Mouse (Mus musculus): ENCODE data around the gene Fkbpl. TPM values are rescaled to one million over a fixed set of nuclear protein-coding genes. Genes with fewer than 3 reads are reported as not detected.

Gene Fkbpl
- polyA plus RNA-seq, 1 experiment from 2014 or later = 11.5 TPM

DNA sequence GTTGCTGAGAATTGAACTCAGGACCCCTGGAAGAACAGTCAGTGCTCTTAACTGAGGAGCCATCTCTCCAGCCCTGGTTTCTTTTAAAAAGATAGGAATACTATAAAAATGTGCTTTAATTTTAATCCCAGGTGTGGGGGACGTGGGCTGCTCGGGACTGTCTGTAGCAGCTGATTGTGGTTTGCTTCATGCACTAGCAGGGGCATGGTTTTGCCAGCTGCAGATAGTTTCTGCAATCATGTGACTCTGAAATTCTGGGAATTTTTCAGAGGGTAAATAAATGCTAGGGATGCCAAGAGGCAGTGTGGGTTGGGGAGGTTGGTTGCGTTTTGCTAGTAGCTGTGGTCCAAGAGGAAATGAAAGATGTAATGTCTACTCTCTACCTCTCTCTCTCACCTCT is 2.6 kb upstream of the Fkbpl start:
- Histone ChIP-seq H3K27me3 (ENCODE audit: control insufficient read depth, insufficient read depth, low read length) (no peaks in the 10 kb centered on the region), H3K4me1 (ENCODE audit: control insufficient read depth, insufficient read depth, low read length) (peaks cover 12% of the 10 kb centered on the region), H3K36me3 (ENCODE audit: control insufficient read depth, insufficient read depth, low read length) (no peaks in the 10 kb centered on the region), H3K4me3 (ENCODE audit: low read depth, low read length) (no peak overlapping the region), H3K4me2 (ENCODE audit: low read depth, low read length) (no peak overlapping the region), H3K9me3 (ENCODE audit: control insufficient read depth, low read length) (no peaks in the 10 kb centered on the region), H3K9ac (replicated peaks; ENCODE audit: low read depth, low read length) (no peak overlapping the region), H3K27ac (ENCODE audit: low read depth, low read length) (no peak overlapping the region)
- WGBS = 94% methylated on average over 3 of the region's 3 CpGs
- no peak for ATAC-seq (ENCODE audit: low read depth)

DNA sequence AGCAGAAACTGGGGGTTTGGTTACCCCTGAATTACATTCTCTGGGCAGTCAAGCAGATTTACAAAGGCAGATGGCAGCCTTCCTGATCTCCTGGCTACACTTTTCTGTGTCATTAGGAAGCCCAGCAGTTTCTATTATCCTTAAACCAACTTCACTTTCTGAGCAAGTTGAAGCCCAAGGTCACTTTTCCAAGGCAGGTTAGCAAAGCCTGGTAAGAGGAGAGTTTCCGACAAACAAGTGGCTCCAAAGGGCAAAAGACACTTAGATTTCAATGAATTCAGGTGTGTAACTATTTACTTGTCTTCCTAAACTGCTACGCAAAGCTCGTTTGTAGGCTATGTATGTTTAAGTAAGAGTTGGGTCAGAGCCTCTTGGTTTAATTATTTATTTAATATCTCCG is 1.2 kb upstream of the Fkbpl start:
- WGBS = 95% methylated on average over 4 of the region's 4 CpGs
- H3K4me1 ChIP-seq (ENCODE audit: control insufficient read depth, insufficient read depth, low read length) = peaks cover 20% of the 10 kb centered on the region
- no peak overlapping the region for H3K9ac ChIP-seq (replicated peaks; ENCODE audit: low read depth, low read length)
- no peak for ATAC-seq (ENCODE audit: low read depth)
- no peak overlapping the region for H3K4me2 ChIP-seq (ENCODE audit: low read depth, low read length)
- H3K4me3 ChIP-seq (ENCODE audit: low read depth, low read length) = no peak overlapping the region
- H3K9me3 ChIP-seq (ENCODE audit: control insufficient read depth, low read length) = no peaks in the 10 kb centered on the region
- H3K27me3 ChIP-seq (ENCODE audit: control insufficient read depth, insufficient read depth, low read length) = no peaks in the 10 kb centered on the region
- no peaks in the 10 kb centered on the region for H3K36me3 ChIP-seq (ENCODE audit: control insufficient read depth, insufficient read depth, low read length)
- H3K27ac ChIP-seq (ENCODE audit: low read depth, low read length) = no peak overlapping the region

DNA sequence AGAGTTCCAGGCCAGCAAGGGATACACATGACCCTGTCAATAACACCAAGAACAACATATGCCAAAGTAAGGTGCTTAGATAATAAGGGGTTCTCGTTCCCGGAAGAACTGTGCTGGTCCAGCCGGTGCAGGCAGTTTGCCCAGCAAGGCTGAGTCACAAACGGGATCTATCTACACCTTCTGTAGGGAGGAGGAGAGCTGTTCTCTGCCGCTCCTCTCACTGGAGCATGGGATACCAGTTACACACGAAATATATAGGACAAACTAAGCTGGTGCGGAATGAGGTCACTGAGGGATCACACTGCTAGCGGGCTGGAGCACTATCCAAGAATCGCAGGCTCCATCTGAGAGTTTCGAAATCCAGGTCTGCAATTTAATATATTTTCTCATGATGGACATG is 620 bp upstream of the Fkbpl start:
- peak overlapping the region; percentile 16; the same call in 1 of the 2 replicates for H3K27ac ChIP-seq (ENCODE audit: low read depth, low read length)
- no peak overlapping the region for H3K9ac ChIP-seq (replicated peaks; ENCODE audit: low read depth, low read length)
- ATAC-seq (ENCODE audit: low read depth) = no peak
- H3K4me3 ChIP-seq (ENCODE audit: low read depth, low read length) = no peak overlapping the region
- no peaks in the 10 kb centered on the region for H3K27me3 ChIP-seq (ENCODE audit: control insufficient read depth, insufficient read depth, low read length)
- H3K4me2 ChIP-seq (ENCODE audit: low read depth, low read length) = no peak overlapping the region
- H3K4me1 ChIP-seq (ENCODE audit: control insufficient read depth, insufficient read depth, low read length) = peaks cover 20% of the 10 kb centered on the region
- WGBS = 87% methylated on average over 10 of the region's 10 CpGs
- H3K9me3 ChIP-seq (ENCODE audit: control insufficient read depth, low read length) = no peaks in the 10 kb centered on the region
- no peaks in the 10 kb centered on the region for H3K36me3 ChIP-seq (ENCODE audit: control insufficient read depth, insufficient read depth, low read length)

DNA sequence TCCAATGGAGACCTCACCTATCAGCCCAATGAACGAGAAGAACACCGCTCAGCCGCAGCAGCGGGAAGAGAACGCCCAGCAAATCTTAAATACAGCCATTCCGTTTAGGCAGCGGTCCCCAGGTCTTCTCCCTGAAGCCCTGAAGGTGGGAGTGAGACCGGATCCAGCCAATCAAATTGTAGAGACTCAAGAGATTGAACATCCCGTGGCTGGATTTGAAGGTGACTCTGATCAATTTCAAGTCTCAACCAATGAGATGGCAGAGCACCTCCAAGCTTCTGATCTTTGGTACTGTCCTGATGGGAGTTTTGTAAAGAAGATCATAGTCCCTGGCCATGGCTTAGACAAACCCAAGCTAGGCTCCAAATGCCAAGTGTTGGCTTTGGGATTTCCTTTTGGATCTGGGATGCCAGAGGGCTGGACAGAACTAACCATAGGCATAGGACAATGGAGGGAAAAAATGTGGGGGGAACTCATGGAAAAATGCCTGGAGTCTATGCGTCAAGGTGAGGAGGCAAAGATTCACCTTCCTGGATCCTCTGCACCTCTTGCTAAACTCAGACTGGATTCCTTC is 779 bp downstream of the Fkbpl start:
- Histone ChIP-seq H3K36me3 (ENCODE audit: control insufficient read depth, insufficient read depth, low read length) (peaks cover 2% of the 10 kb centered on the region; the same call in 1 of the 2 replicates), H3K9ac (replicated peaks; ENCODE audit: low read depth, low read length) (peak overlapping the region; percentile 43), H3K27me3 (ENCODE audit: control insufficient read depth, insufficient read depth, low read length) (no peaks in the 10 kb centered on the region), H3K9me3 (ENCODE audit: control insufficient read depth, low read length) (no peaks in the 10 kb centered on the region), H3K27ac (ENCODE audit: low read depth, low read length) (peak overlapping the region; percentile 31; the same call in 1 of the 2 replicates), H3K4me1 (ENCODE audit: control insufficient read depth, insufficient read depth, low read length) (peaks cover 20% of the 10 kb centered on the region), H3K4me3 (ENCODE audit: low read depth, low read length) (peak overlapping the region; percentile 47), H3K4me2 (ENCODE audit: low read depth, low read length) (peak overlapping the region; percentile 47)
- no peak for ATAC-seq (ENCODE audit: low read depth)
- 41% methylated on average over 10 of the region's 10 CpGs for WGBS

DNA sequence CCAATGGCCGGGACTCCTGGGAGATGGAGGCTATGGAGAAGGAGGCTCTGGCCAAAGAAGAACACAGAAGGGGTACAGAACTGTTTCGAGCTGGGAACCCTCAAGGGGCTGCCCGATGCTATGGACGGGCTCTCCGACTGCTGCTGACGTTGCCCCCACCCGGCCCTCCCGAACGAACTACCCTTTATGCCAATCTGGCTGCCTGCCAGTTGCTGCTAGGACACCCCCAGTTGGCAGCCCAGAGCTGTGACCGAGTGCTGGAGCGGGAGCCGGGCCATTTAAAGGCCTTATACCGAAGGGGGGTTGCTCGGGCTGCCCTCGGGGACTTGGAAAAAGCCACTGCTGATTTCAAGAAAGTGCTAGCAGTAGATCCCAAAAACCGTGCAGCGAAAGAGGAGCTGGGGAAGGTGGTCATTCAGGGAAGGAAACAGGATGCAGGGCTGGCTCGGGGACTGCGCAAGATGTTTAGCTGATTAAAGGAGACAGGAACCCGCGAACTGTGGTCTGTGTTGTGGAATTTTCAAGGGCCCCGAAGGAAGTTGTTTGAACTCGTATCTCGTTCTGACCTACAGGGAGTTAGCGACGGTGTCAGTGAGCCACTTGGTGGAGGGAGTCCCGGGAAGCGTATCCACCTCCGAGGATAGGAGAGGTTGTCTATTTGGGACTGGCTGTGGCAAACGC is 1.4 kb downstream of the Fkbpl start:
- no peak for ATAC-seq (ENCODE audit: low read depth)
- 87% methylated on average over 30 of the region's 30 CpGs for WGBS
- peaks cover 9% of the 10 kb centered on the region; the same call in 1 of the 2 replicates for H3K36me3 ChIP-seq (ENCODE audit: control insufficient read depth, insufficient read depth, low read length)
- H3K27me3 ChIP-seq (ENCODE audit: control insufficient read depth, insufficient read depth, low read length) = no peaks in the 10 kb centered on the region
- H3K4me1 ChIP-seq (ENCODE audit: control insufficient read depth, insufficient read depth, low read length) = peaks cover 20% of the 10 kb centered on the region
- H3K27ac ChIP-seq (ENCODE audit: low read depth, low read length) = no peak overlapping the region
- H3K9ac ChIP-seq (replicated peaks; ENCODE audit: low read depth, low read length) = no peak overlapping the region
- no peak overlapping the region for H3K4me3 ChIP-seq (ENCODE audit: low read depth, low read length)
- H3K4me2 ChIP-seq (ENCODE audit: low read depth, low read length) = peak overlapping the region; percentile 47
- no peaks in the 10 kb centered on the region for H3K9me3 ChIP-seq (ENCODE audit: control insufficient read depth, low read length)

DNA sequence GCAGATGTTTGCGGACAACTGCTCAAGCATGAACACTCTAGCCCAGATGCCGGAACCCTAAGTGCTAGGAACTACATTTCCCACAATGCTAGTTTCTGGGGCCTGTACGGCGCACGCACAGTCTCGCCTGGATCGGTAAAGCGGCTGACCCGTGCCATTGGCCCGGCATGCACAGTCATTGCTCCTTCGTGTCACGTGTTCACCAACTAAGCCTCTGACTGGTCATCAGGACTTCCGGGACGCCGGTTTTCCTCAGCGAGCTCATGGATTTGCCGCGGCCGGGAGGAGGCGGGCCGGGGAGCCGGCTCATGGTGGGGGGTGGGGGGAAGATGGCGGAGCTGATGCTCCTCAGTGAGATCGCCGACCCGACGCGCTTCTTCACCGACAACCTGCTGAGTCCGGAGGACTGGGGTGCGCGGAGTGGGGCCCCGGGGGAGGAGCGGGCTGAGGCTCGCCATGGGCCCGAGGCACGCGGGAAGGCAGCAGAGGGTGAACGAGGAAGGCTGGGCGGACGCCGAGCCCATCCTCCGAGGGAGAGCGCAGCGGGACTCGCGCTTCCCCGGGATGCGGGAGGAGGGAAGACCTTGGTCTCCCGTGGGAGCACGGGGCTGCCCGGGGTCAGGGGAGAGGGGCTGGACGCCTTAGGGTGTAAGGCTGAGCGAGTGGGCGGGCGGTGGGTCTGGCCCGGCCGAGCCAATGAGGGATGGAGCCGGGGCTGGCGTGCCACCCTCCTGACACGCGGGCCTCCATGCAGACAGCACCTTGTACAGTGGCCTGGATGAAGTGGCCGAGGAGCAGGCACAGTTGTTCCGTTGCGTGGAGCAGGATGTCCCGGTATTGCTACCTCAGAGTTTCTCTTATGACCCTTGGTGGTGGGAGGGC is 2.6 kb downstream of the Fkbpl start, which contains the start of gene Atf6b:
Gene Atf6b (plus strand): TSS at position 241 of the 882 bp plus-strand sequence.
- Histone ChIP-seq H3K27ac (ENCODE audit: low read depth, low read length) (peak within 1 kb of the TSS; percentile 75), H3K4me3 (ENCODE audit: low read depth, low read length) (peak within 1 kb of the TSS; percentile 100), H3K9me3 (ENCODE audit: control insufficient read depth, low read length) (no peaks in the 10 kb centered on the region), H3K36me3 (ENCODE audit: control insufficient read depth, insufficient read depth, low read length) (peaks cover 20% of the 10 kb centered on the region; the same call in 1 of the 2 replicates), H3K9ac (replicated peaks; ENCODE audit: low read depth, low read length) (peak within 1 kb of the TSS; percentile 94), H3K27me3 (ENCODE audit: control insufficient read depth, insufficient read depth, low read length) (no peaks in the 10 kb centered on the region), H3K4me1 (ENCODE audit: control insufficient read depth, insufficient read depth, low read length) (peaks cover 20% of the 10 kb centered on the region), H3K4me2 (ENCODE audit: low read depth, low read length) (peak within 1 kb of the TSS; percentile 81)
- under 1% methylated on average over 63 of the region's 66 CpGs for WGBS
- ATAC-seq (ENCODE audit: low read depth) = peak; percentile 97

DNA sequence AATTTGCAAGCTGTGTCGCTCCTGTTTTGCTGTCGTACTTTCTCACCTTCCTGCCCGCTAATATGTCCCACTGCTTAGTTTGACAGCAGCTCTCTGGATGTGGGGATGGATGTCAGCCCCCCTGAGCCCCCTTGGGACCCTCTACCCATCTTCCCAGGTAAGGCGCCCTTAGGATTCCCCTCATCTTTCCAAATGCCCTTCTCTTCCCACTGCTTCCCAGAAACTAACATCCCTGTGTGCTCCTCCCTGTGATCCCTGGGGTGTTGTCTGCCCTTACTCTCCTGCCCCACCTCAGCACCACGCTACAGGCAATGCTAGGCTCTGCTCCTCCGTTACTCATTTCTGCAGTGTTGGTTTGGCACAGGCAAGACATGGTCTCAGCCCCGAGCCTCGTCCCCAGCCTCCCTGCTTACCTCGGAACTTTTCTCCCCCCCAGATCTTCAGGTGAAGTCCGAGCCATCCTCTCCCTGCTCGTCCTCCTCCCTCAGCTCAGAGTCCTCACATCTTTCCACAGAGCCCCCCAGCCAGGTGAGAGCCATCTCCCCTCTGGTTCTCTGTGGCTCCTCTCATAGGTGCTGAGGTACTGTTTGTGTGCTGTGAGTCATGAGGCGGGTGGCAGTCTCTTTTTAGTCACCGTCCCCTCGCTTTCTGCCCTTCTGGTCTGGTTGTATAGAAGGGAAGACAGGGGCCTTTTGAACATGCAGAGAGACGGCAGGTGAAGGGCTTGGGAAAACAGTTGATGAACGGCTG is 3.8 kb downstream of the Fkbpl start:
- Histone ChIP-seq H3K9me3 (ENCODE audit: control insufficient read depth, low read length) (no peaks in the 10 kb centered on the region), H3K9ac (replicated peaks; ENCODE audit: low read depth, low read length) (no peak overlapping the region), H3K27ac (ENCODE audit: low read depth, low read length) (no peak overlapping the region), H3K4me2 (ENCODE audit: low read depth, low read length) (peak overlapping the region; percentile 81), H3K36me3 (ENCODE audit: control insufficient read depth, insufficient read depth, low read length) (peaks cover 29% of the 10 kb centered on the region), H3K4me1 (ENCODE audit: control insufficient read depth, insufficient read depth, low read length) (peaks cover 20% of the 10 kb centered on the region), H3K27me3 (ENCODE audit: control insufficient read depth, insufficient read depth, low read length) (no peaks in the 10 kb centered on the region), H3K4me3 (ENCODE audit: low read depth, low read length) (peak overlapping the region; percentile 100)
- WGBS = 87% methylated on average over 16 of the region's 16 CpGs
- no peak for ATAC-seq (ENCODE audit: low read depth)

DNA sequence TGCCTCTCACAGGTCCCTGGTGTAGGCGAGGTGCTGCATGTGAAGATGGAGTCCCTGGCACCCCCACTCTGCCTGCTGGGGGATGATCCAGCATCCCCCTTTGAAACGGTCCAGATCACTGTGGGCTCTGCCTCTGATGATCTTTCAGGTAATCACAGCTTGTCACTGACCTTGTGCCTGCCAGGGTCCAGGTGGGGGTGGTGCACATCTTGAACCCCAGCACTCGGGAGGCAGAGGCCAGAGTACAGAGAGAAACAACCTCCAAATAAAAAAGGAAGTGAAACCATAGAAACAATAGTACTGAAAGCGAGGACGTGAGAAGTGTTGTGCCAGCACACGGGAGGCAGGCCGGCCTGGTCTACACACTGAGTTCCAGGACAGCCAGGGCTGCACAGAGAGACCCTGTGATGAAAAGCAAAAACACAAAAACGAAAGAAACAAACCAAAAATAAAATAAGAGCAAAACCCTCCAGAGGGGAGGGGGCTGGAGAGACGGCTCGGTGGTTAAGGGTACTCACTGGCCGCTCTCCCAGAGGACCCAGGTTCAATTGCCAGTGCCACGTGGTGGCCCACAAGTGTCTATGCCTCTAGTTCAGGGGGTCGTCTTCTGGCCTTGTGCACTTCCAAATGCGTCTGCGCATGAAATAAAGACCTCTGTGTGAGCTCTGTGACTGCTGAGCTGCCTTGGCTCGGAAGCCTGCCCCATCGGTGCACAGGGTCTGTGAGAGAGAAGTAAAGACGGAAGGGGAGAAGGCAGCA is 4.7 kb downstream of the Fkbpl start:
- peaks cover 30% of the 10 kb centered on the region for H3K36me3 ChIP-seq (ENCODE audit: control insufficient read depth, insufficient read depth, low read length)
- no peak for ATAC-seq (ENCODE audit: low read depth)
- WGBS = 89% methylated on average over 18 of the region's 18 CpGs

More for the DNA sequence above, 4.7 kb downstream of the Fkbpl start:
- H3K4me3 ChIP-seq (ENCODE audit: low read depth, low read length) = no peak overlapping the region
- no peaks in the 10 kb centered on the region for H3K9me3 ChIP-seq (ENCODE audit: control insufficient read depth, low read length)
- peaks cover 20% of the 10 kb centered on the region for H3K4me1 ChIP-seq (ENCODE audit: control insufficient read depth, insufficient read depth, low read length)
- no peaks in the 10 kb centered on the region for H3K27me3 ChIP-seq (ENCODE audit: control insufficient read depth, insufficient read depth, low read length)
- no peak overlapping the region for H3K4me2 ChIP-seq (ENCODE audit: low read depth, low read length)
- H3K27ac ChIP-seq (ENCODE audit: low read depth, low read length) = no peak overlapping the region
- no peak overlapping the region for H3K9ac ChIP-seq (replicated peaks; ENCODE audit: low read depth, low read length)
